Mouse (Mus musculus) forebrain, embryonic 16.5 days (tissue): ENCODE measurements around the gene H2-K1. TPM values are rescaled to one million over a fixed set of nuclear protein-coding genes. Genes with fewer than 3 reads are reported as not detected.
A peak's percentile ranks its signal among the peaks of the same experiment; 100 is the strongest.

Experiments
- ATAC-seq: fragments of 200-750 bp; cut with Nextera tagmentation; 2 replicates; pipeline ENCODE4 v1.8.0; 2017; ENCODE audit warnings: mild to moderate bottlenecking, moderate library complexity
- H3K27ac ChIP-seq: fragments of 300-500 bp; sonication (generic); 2 replicates; pipeline ENCODE4 v1.5.1; 2014; ENCODE audit warnings: low read length, control low read depth
- H3K27me3 ChIP-seq: fragments of 300-500 bp; sonication (generic); replicated peaks from 2 replicates; pipeline ENCODE4 v1.6.1; 2014; ENCODE audit warnings: low read length; ENCODE audit not compliant: control insufficient read depth, insufficient read depth
- H3K36me3 ChIP-seq: fragments of 300-500 bp; sonication (generic); 2 replicates; pipeline ENCODE4 v1.6.1; 2014; ENCODE audit not compliant: control insufficient read depth, insufficient read depth
- H3K4me1 ChIP-seq: fragments of 300-500 bp; sonication (generic); replicated peaks from 2 replicates; pipeline ENCODE4 v1.6.1; 2014; ENCODE audit warnings: low read length; ENCODE audit not compliant: control insufficient read depth, insufficient read depth
- H3K4me2 ChIP-seq: fragments of 300-500 bp; sonication (generic); 2 replicates; pipeline ENCODE4 v1.6.1; 2014; ENCODE audit warnings: mild to moderate bottlenecking, low read length, control low read depth
- H3K4me3 ChIP-seq: fragments of 300-500 bp; sonication (generic); replicated peaks from 2 replicates; pipeline ENCODE4 v1.5.1; 2014; ENCODE audit warnings: mild to moderate bottlenecking, low read length, control low read depth
- H3K9ac ChIP-seq: fragments of 300-500 bp; sonication (generic); replicated peaks from 2 replicates; pipeline ENCODE4 v1.6.1; 2014; ENCODE audit warnings: low read depth, low read length, control low read depth
- H3K9me3 ChIP-seq: fragments of 300-500 bp; sonication (generic); 2 replicates; pipeline ENCODE4 v1.6.1; 2016; ENCODE audit warnings: low read length; ENCODE audit not compliant: control insufficient read depth
- WGBS: fragments of 180-500 bp; shearing (Covaris S2); extraction: QIAGEN DNeasy Blood & Tissue Kit; methylation state at CpG from one replicate; pipeline ENCODE4 v1.1.7; 2014; 5-methylcytosine and 5-hydroxymethylcytosine counted together
- polyA plus RNA-seq: library from polyadenylated mRNA; unstranded; fragments of >200 nt; fragmentation: Nextera tagmentation; extraction: Ambion mirVana; gene quantifications from 2 replicates; pipeline ENCODE4 v1.2.1, GENCODE M21; 2015

Gene H2-K1
- polyA plus RNA-seq, 1 experiment from 2014 or later, result 9.9 TPM

DNA sequence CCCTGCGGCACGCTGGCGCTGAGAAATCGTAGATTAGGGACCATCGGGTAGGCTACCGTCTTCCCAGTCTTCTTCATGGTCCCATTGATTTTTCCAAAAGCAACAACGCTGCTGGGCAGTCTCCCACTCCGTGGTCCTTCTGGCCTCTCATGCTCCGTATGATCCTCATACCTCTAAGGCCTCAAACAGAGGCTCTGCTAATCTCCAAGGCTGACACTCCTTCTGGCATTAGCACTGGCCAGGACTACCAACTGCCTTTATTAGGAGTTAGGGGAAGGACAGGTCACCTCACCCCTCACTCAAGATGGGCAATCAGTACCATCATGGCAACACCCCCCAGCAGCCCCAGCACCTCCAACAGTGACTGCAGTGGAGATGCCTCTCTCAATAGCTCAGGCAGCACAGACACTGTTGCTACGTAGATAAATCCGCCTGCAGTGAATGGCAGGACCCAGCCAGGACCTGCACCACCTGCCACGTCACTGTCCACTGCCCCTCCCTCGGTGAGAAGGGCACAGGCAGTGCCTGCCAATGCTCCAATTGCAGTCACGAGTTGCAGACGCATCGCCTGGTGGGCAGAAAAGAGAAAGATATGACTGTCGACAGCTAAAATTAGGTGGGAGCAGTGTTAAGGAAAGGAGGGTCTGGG, 28.5 kb upstream of the H2-K1 start:
- ATAC-seq, result no peak
- H3K4me1 ChIP-seq, result peaks cover 68% of the 10 kb centered on the region
- no peak overlapping the region for H3K4me3 ChIP-seq
- H3K9ac ChIP-seq, result no peak overlapping the region
- H3K9me3 ChIP-seq, result no peaks in the 10 kb centered on the region
- H3K36me3 ChIP-seq, result peaks cover 6% of the 10 kb centered on the region
- H3K27me3 ChIP-seq, result no peaks in the 10 kb centered on the region
- 39% methylated on average over 17 of the region's 17 CpGs for whole genome bisulfite sequencing
- H3K4me2 ChIP-seq, result peak overlapping the region; percentile 87
- peak overlapping the region; percentile 39 for H3K27ac ChIP-seq

DNA sequence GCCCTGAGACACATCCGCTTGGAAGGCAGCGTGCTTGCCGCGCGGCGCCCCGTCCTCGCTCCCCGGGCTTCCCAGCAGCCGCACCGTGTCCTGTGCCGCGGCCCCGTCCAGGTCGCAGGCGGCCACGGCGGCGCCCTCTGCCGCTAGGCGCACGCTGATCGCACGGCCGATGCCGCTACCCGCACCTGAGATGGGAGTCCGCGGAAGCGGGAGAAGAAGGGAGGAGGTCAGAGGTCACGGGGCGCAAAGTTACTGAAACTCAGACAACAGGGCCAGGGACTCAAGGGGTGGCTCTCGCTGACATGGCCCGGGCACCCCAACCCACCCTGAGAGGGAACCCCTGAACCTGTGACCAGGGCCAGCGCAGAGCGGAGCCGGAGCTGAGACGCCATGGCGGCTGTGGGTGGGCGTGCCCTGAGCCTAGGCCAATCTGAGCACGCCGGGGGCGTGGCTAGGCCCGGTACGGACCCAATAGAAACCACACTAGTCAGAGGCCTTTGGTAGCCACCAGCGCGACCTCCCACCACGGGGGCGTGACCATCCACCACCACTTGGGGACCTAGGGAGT, 27.6 kb upstream of the H2-K1 start, which contains the start of gene H2-Ke6:
TSS of gene H2-Ke6 (minus strand) at position 405 of the 568 bp plus-strand sequence.
- peaks cover 6% of the 10 kb centered on the region for H3K36me3 ChIP-seq
- 0% methylated on average over 47 of the region's 49 CpGs for WGBS
- peak; percentile 74 for ATAC-seq
- peak within 1 kb of the TSS; percentile 70 for H3K27ac ChIP-seq
- no peaks in the 10 kb centered on the region for H3K27me3 ChIP-seq
- peak within 1 kb of the TSS; percentile 87 for H3K4me2 ChIP-seq
- peaks cover 66% of the 10 kb centered on the region for H3K4me1 ChIP-seq
- H3K9ac ChIP-seq, result peak within 1 kb of the TSS; percentile 73
- peak within 1 kb of the TSS; percentile 68 for H3K4me3 ChIP-seq
- H3K9me3 ChIP-seq, result no peaks in the 10 kb centered on the region

DNA sequence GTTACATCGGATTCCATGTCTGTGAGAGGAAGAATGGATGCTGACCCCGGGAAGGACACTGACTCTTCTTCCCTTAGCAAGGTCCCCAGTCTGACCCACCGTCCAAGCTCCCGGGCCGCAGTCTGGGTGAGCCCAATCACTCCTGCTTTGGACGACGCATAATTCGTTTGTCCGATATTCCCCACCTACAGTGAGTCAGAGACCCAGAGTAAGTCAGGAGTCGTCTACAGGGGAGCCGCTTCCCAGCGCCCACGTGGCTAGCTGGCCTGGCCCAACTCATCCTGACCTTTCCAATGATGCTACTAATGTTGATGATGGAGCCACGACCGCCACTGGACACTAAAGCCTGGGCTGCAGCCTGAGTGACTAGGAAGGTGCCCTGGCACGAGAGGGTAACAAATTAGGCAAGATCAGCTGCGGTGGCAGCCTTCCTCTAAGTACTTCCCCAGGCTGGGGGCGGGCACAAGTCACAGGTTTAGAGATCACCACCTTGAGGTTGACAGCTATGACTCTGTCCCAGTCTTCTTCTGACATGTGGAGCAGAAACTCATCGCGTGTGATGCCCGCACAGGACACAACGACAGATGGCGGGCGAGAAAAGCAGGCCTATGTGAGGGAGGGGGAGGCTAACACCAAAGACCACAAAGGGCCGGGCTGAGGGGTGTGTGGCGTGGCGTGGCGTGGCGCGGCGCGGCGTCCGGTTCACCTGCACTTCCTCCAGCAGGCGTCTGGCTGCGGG, 26.9 kb upstream of the H2-K1 start:
- H3K27ac ChIP-seq, result peak overlapping the region; percentile 70
- no peak for ATAC-seq
- H3K9me3 ChIP-seq, result no peaks in the 10 kb centered on the region
- peak overlapping the region; percentile 87 for H3K4me2 ChIP-seq
- H3K27me3 ChIP-seq, result no peaks in the 10 kb centered on the region
- 2% methylated on average over 31 of the region's 36 CpGs for WGBS
- peaks cover 61% of the 10 kb centered on the region for H3K4me1 ChIP-seq
- peak overlapping the region; percentile 68 for H3K4me3 ChIP-seq
- peaks cover 6% of the 10 kb centered on the region for H3K36me3 ChIP-seq
- H3K9ac ChIP-seq, result peak overlapping the region; percentile 73

DNA sequence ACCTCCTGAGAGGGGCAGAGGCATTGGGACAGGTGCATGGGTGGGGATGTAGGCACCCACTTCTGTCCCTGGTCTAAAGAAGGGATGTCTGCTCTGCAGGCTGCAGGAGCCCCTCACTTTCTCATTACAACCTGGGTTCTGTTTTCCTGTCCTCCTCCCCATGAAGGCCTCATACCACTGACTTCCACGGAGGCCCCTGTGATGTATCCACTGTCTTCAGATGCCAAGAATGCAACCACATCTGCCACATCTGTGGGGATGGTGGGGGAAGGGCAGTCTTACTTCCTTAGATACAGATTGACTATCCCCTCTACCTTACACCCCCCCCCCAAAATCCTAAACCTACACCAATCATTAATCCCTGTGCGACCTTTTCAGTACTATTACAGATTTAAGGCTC, 26.1 kb upstream of the H2-K1 start:
- ATAC-seq, result no peak
- no peak overlapping the region for H3K9ac ChIP-seq
- H3K9me3 ChIP-seq, result no peaks in the 10 kb centered on the region
- no peak overlapping the region for H3K4me3 ChIP-seq
- peak overlapping the region; percentile 97 for H3K27ac ChIP-seq
- H3K36me3 ChIP-seq, result peaks cover 8% of the 10 kb centered on the region
- H3K27me3 ChIP-seq, result no peaks in the 10 kb centered on the region
- peaks cover 61% of the 10 kb centered on the region for H3K4me1 ChIP-seq
- WGBS, result 8% methylated on average over 2 of the region's 2 CpGs
- peak overlapping the region; percentile 87 for H3K4me2 ChIP-seq

DNA sequence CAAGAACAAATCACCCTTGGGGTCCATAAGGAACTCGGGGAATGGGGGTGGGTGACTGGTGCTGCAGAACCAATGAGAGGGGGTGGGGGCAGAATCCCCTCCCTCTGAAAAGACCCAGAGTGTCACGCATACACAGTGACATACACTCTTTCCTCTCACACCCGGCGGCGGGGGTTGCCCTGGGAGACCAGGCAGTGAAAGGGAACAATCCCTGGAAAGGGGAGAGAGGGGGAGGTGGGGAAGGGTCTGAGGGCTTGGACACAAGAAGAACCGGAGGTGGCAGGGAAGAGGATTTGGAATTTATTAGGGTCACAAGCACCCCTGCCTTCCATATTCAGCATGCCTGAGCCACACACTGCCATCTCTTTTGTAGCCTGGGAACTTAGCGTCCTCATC, 25.6 kb upstream of the H2-K1 start:
- WGBS, result 5% methylated on average over 7 of the region's 7 CpGs
- Histone ChIP-seq H3K9me3 (no peaks in the 10 kb centered on the region), H3K36me3 (peaks cover 8% of the 10 kb centered on the region), H3K27ac (peak overlapping the region; percentile 97), H3K27me3 (no peaks in the 10 kb centered on the region), H3K4me1 (peaks cover 59% of the 10 kb centered on the region), H3K9ac (peak overlapping the region; percentile 79), H3K4me3 (peak overlapping the region; percentile 69), H3K4me2 (peak overlapping the region; percentile 87)
- peak; percentile 12 for ATAC-seq

DNA sequence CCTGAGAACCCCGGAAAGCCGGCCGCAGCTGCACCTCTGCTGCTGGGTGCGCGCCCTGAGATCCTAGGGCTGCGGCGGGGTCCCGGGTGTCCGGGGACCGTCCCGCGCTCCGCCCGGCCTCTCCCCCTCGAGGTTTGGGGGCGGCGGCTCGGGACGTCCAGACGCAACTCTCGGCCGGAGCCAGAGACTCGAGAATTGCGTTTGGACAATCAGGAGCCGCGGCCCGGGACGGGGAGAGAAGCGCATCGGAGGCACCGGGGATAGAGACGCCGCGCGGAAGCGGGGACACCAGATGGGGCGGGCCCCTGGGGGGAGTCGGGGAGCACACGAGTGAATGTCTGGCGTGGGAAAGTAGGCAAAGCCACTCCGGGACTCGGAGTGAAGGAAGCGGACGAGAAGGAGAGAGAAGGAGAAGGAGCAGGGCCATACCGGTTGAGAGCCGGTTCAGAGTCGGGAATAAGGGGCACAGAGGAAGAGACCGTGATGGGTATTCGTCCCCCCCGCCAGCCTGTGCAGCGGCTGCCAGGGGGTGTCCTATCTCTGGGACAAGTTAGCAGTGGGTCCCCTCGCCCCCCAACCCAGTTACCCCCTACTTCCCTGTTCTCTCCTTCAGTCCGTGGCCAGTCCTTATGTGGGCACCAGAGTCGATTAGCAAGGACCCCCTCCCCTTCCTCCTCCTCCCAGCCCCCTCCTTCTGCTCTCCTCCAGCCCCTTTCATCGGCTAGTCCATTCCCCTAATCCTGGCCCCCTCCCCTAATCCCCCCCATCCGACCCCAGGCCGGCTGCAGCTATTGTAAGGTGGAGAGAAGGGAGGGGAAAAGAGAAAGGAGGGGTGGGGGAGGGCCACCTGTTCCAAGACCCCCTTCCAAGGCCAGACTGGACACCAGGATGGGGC, 25.0 kb upstream of the H2-K1 start:
- under 1% methylated on average over 55 of the region's 57 CpGs for WGBS
- no peaks in the 10 kb centered on the region for H3K27me3 ChIP-seq
- no peaks in the 10 kb centered on the region for H3K9me3 ChIP-seq
- H3K4me2 ChIP-seq, result peak overlapping the region; percentile 87
- peak overlapping the region; percentile 69 for H3K4me3 ChIP-seq
- no peak; the same call in 1 of the 2 replicates for ATAC-seq
- peak overlapping the region; percentile 79 for H3K9ac ChIP-seq
- H3K27ac ChIP-seq, result peak overlapping the region; percentile 97
- H3K4me1 ChIP-seq, result peaks cover 52% of the 10 kb centered on the region
- peaks cover 8% of the 10 kb centered on the region for H3K36me3 ChIP-seq

DNA sequence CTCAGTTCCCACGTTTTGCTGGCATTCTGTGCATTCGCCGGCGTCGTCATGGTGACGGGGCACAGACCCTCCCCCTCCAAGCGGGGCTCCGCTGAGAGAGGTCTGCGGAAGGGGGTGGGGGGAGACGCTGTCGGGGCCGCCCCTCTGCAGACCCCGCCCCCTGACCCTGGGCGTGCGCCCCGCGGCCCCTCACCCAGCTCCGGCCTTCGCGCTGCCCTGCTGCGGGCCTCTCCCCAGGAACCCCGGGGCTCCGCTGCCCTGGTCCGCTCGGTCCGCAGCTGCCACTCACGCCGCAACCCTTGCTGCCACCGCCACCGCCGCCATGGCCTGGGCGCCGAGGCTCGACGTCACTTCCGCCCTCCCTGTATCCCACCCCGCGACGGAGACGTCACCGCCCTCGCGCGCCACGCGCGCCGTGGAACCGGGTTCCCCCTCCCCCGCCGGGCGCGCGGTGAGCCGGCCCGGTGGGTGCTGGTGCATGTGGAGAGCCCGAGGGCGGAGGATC, 24.2 kb upstream of the H2-K1 start, which contains the start of gene Ring1:
TSS of gene Ring1 (minus strand) at position 364 of the 505 bp plus-strand sequence.
- ATAC-seq, result peak; percentile 80
- under 1% methylated on average over 41 of the region's 58 CpGs for WGBS
- Histone ChIP-seq H3K4me1 (peaks cover 46% of the 10 kb centered on the region), H3K27me3 (no peaks in the 10 kb centered on the region), H3K36me3 (peaks cover 7% of the 10 kb centered on the region), H3K9ac (peak within 1 kb of the TSS; percentile 79), H3K4me3 (peak within 1 kb of the TSS; percentile 69), H3K9me3 (no peaks in the 10 kb centered on the region), H3K27ac (peak within 1 kb of the TSS; percentile 97), H3K4me2 (peak within 1 kb of the TSS; percentile 87)

DNA sequence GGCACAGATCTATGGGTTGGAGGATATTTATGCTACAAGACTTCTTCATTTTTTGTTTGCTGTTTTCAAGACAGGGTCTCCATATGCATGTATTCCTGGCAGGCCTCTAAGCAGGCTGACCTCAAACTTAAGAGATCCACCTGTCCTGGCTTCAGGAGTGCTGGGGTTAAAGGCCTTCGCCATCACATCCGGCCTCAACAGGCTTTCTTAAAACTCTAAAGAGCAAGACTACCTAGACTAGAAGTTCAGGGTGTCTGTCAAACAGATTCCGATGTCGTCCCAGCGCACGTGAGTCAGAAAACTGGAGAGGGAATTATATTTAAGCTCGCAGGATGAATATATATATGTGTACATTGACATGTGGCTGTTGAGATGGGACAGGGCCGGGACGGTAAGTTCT, 23.5 kb upstream of the H2-K1 start:
- Histone ChIP-seq H3K4me2 (peak overlapping the region; percentile 87), H3K36me3 (peaks cover 2% of the 10 kb centered on the region), H3K27ac (peak overlapping the region; percentile 97), H3K4me1 (peaks cover 42% of the 10 kb centered on the region), H3K9ac (peak overlapping the region; percentile 79), H3K9me3 (no peaks in the 10 kb centered on the region), H3K27me3 (no peaks in the 10 kb centered on the region), H3K4me3 (peak overlapping the region; percentile 69)
- ATAC-seq, result no peak
- WGBS, result 63% methylated on average over 9 of the region's 9 CpGs
